Mouse (Mus musculus): Measurements from ENCODE around the gene Slc16a14. TPM values are rescaled to one million over a fixed set of nuclear protein-coding genes. Genes with fewer than 3 reads are reported as not detected.
"Not testable (repeated sequence)": the region's sequence is repeated elsewhere in the genome, so short reads cannot be mapped to it uniquely, and the experiment has no call there.

Slc16a14 gene
- 0.29 TPM in 1 of 3 replicates, not detected in the others for total RNA-seq (2017)

- ATAC-seq (replicated peaks; ENCODE audit: insufficient number of reproducible peaks, low FRiP score, low TSS enrichment, poor library complexity, severe bottlenecking), result no peak
These were observed at the start of gene Slc16a14 for GRCm38 (mm10) chr1:84934503-84935333. Gene Slc16a14 (minus strand): TSS chr1:84935134.

GRCm38 (mm10) chr1:84961779-84962178, 26.8 kb upstream of the Slc16a14 start:
- ATAC-seq (replicated peaks; ENCODE audit: insufficient number of reproducible peaks, low FRiP score, low TSS enrichment, poor library complexity, severe bottlenecking), result not testable (repeated sequence)

- not testable (repeated sequence) for ATAC-seq (replicated peaks; ENCODE audit: insufficient number of reproducible peaks, low FRiP score, low TSS enrichment, poor library complexity, severe bottlenecking)
These were observed 22.8 kb upstream of the Slc16a14 start for GRCm38 (mm10) chr1:84957713-84958112.

- ATAC-seq (replicated peaks; ENCODE audit: insufficient number of reproducible peaks, low FRiP score, low TSS enrichment, poor library complexity, severe bottlenecking), result not testable (repeated sequence)
These were observed 21.8 kb upstream of the Slc16a14 start for GRCm38 (mm10) chr1:84956771-84957170.

GRCm38 (mm10) chr1:84952456-84953181, 17.7 kb upstream of the Slc16a14 start:
- ATAC-seq (replicated peaks; ENCODE audit: insufficient number of reproducible peaks, low FRiP score, low TSS enrichment, poor library complexity, severe bottlenecking), result no peak

- no peak for ATAC-seq (replicated peaks; ENCODE audit: insufficient number of reproducible peaks, low FRiP score, low TSS enrichment, poor library complexity, severe bottlenecking)
These were observed 16.6 kb upstream of the Slc16a14 start for GRCm38 (mm10) chr1:84951566-84951965.

- no peak for ATAC-seq (replicated peaks; ENCODE audit: insufficient number of reproducible peaks, low FRiP score, low TSS enrichment, poor library complexity, severe bottlenecking)
These were observed 12.5 kb upstream of the Slc16a14 start for GRCm38 (mm10) chr1:84947390-84947789.

- ATAC-seq (replicated peaks; ENCODE audit: insufficient number of reproducible peaks, low FRiP score, low TSS enrichment, poor library complexity, severe bottlenecking), result no peak
These were observed 11.0 kb upstream of the Slc16a14 start for GRCm38 (mm10) chr1:84945950-84946349.

- no peak for ATAC-seq (replicated peaks; ENCODE audit: insufficient number of reproducible peaks, low FRiP score, low TSS enrichment, poor library complexity, severe bottlenecking)
These were observed 8.6 kb upstream of the Slc16a14 start for GRCm38 (mm10) chr1:84943549-84943948.

- ATAC-seq (replicated peaks; ENCODE audit: insufficient number of reproducible peaks, low FRiP score, low TSS enrichment, poor library complexity, severe bottlenecking), result no peak
These were observed 7.7 kb upstream of the Slc16a14 start for GRCm38 (mm10) chr1:84942666-84943065.

GRCm38 (mm10) chr1:84940322-84940721, 5.4 kb upstream of the Slc16a14 start:
- no peak for ATAC-seq (replicated peaks; ENCODE audit: insufficient number of reproducible peaks, low FRiP score, low TSS enrichment, poor library complexity, severe bottlenecking)

- ATAC-seq (replicated peaks; ENCODE audit: insufficient number of reproducible peaks, low FRiP score, low TSS enrichment, poor library complexity, severe bottlenecking), result no peak
These were observed 4.5 kb upstream of the Slc16a14 start for GRCm38 (mm10) chr1:84939466-84939865.

GRCm38 (mm10) chr1:84936716-84937510, 2.0 kb upstream of the Slc16a14 start:
- no peak for ATAC-seq (replicated peaks; ENCODE audit: insufficient number of reproducible peaks, low FRiP score, low TSS enrichment, poor library complexity, severe bottlenecking)

GRCm38 (mm10) chr1:84935668-84936067, 734 bp upstream of the Slc16a14 start:
- ATAC-seq (replicated peaks; ENCODE audit: insufficient number of reproducible peaks, low FRiP score, low TSS enrichment, poor library complexity, severe bottlenecking), result peak; percentile 81

GRCm38 (mm10) chr1:84934151-84934502, 807 bp downstream of the Slc16a14 start:
- no peak for ATAC-seq (replicated peaks; ENCODE audit: insufficient number of reproducible peaks, low FRiP score, low TSS enrichment, poor library complexity, severe bottlenecking)

- ATAC-seq (replicated peaks; ENCODE audit: insufficient number of reproducible peaks, low FRiP score, low TSS enrichment, poor library complexity, severe bottlenecking), result peak; percentile 25; the same call in 1 of the 2 replicates
These were observed 1.3 kb downstream of the Slc16a14 start for GRCm38 (mm10) chr1:84933472-84934150.

GRCm38 (mm10) chr1:84925599-84925998, 9.3 kb downstream of the Slc16a14 start:
- ATAC-seq (replicated peaks; ENCODE audit: insufficient number of reproducible peaks, low FRiP score, low TSS enrichment, poor library complexity, severe bottlenecking), result no peak

- ATAC-seq (replicated peaks; ENCODE audit: insufficient number of reproducible peaks, low FRiP score, low TSS enrichment, poor library complexity, severe bottlenecking), result peak; percentile 80
These were observed 10.8 kb downstream of the Slc16a14 start for GRCm38 (mm10) chr1:84924134-84924533.

GRCm38 (mm10) chr1:84923432-84923831, 11.5 kb downstream of the Slc16a14 start:
- ATAC-seq (replicated peaks; ENCODE audit: insufficient number of reproducible peaks, low FRiP score, low TSS enrichment, poor library complexity, severe bottlenecking), result no peak
